Mouse (Mus musculus) liver, embryonic 14.5 days (tissue): ENCODE data around the gene Ero1l. TPM values are rescaled to one million over a fixed set of nuclear protein-coding genes. Genes with fewer than 3 reads are reported as not detected.

Source experiments
- ATAC-seq: fragments of 200-750 bp; cut with Nextera tagmentation; 2 replicates; pipeline ENCODE4 v1.8.0; 2017; ENCODE audit warnings: moderate number of reproducible peaks, mild to moderate bottlenecking, moderate library complexity; ENCODE audit not compliant: insufficient read depth
- DNase-seq, 3 experiments: peaks; one replicate each; pipeline ENCODE4 v3.0.0-alpha.2; 2012 to 2013; ENCODE audit warnings: low read depth in 3 of 3, low spot score in 3 of 3
- H3K27ac ChIP-seq: fragments of 300-500 bp; sonication (generic); 2 replicates; pipeline ENCODE4 v1.5.1; 2014; ENCODE audit warnings: moderate library complexity, mild to moderate bottlenecking, control low read depth, inconsistent platforms
- H3K27me3 ChIP-seq: fragments of 300-500 bp; sonication (generic); 2 replicates; pipeline ENCODE4 v1.6.1; 2014; ENCODE audit warnings: mild to moderate bottlenecking, low read length, moderate library complexity; ENCODE audit not compliant: control insufficient read depth, insufficient read depth
- H3K36me3 ChIP-seq: fragments of 300-500 bp; sonication (generic); replicated peaks from 2 replicates; pipeline ENCODE4 v1.6.1; 2014; ENCODE audit warnings: low read depth; ENCODE audit not compliant: control insufficient read depth, insufficient read depth
- H3K4me1 ChIP-seq, 2 experiments: fragments of 200-500 bp in 1 of 2; fragments of 300-500 bp in 1 of 2; sonication (generic) in 1 of 2; replicated peaks; 2 replicates each; pipeline ENCODE4 v1.6.1; 2012 to 2014; ENCODE audit warnings: antibody characterized with exemption in 1 of 2, inconsistent platforms in 1 of 2, low read length in 1 of 2; ENCODE audit not compliant: control insufficient read depth in 2 of 2, insufficient read depth in 2 of 2
- H3K4me2 ChIP-seq: fragments of 300-500 bp; sonication (generic); 2 replicates; pipeline ENCODE4 v1.6.1; 2014; ENCODE audit warnings: low read depth, mild to moderate bottlenecking, control low read depth, moderate library complexity
- H3K4me3 ChIP-seq, 2 experiments: fragments of 200-500 bp in 1 of 2; fragments of 300-500 bp in 1 of 2; sonication (generic) in 1 of 2; 2 replicates each; pipeline ENCODE4 v1.5.1; 2012 to 2014; ENCODE audit warnings: low read depth in 2 of 2, low read length in 2 of 2, mild to moderate bottlenecking in 2 of 2, control low read depth in 1 of 2, inconsistent platforms in 1 of 2, moderate library complexity in 1 of 2; ENCODE audit not compliant: insufficient read depth in 1 of 2
- H3K9ac ChIP-seq: fragments of 300-500 bp; sonication (generic); replicated peaks from 2 replicates; pipeline ENCODE4 v1.6.1; 2014; ENCODE audit warnings: mild to moderate bottlenecking, control low read depth, moderate library complexity
- H3K9me3 ChIP-seq: fragments of 300-500 bp; sonication (generic); 2 replicates; pipeline ENCODE4 v1.6.1; 2016; ENCODE audit warnings: low read length, mixed read lengths; ENCODE audit not compliant: control insufficient read depth
- CTCF ChIP-seq: IDR thresholded peaks from 2 replicates; pipeline ENCODE4 v1.5.1; 2016; ENCODE audit warnings: antibody characterized with exemption, low read depth, control low read depth
- EP300 ChIP-seq: IDR thresholded peaks from 2 replicates; pipeline ENCODE4 v1.6.1; 2016; ENCODE audit warnings: antibody characterized with exemption, low read depth
- WGBS: fragments of 180-500 bp; shearing (Covaris S2); extraction: QIAGEN DNeasy Blood & Tissue Kit; methylation state at CpG from one replicate; pipeline ENCODE4 v1.1.7; 2014; ENCODE audit not compliant: insufficient replicate concordance; 5-methylcytosine and 5-hydroxymethylcytosine counted together
- polyA plus RNA-seq, 2 experiments: library from polyadenylated mRNA; depleted of rRNA in 1 of 2; stranded (reverse) in 1 of 2; unstranded in 1 of 2; fragments of >200 nt; fragmentation: Nextera tagmentation in 1 of 2; extraction: Ambion mirVana in 1 of 2; gene quantifications; 2 replicates each; pipeline versions ENCODE4 v1.2.1 to v1.2.3; 2012 to 2014

Gene Ero1l
- polyA plus RNA-seq, 2 experiments = 12.1 to 30.4 TPM

GRCm38 (mm10) chr14:45329589-45330181 is 11.1 kb upstream of the Ero1l start, which contains the start of gene Psmc6:
Gene Psmc6, plus strand, starts transcription at chr14:45329788.
- H3K9me3 ChIP-seq = no peaks in the 10 kb centered on the region

GRCm38 (mm10) chr14:45329018-45329588 is 10.5 kb upstream of the Ero1l start:
- DNase-seq = no peak
- H3K36me3 ChIP-seq = peaks cover 27% of the 10 kb centered on the region
- no peaks in the 10 kb centered on the region for H3K27me3 ChIP-seq
- 12% methylated on average over 8 of the region's 8 CpGs for WGBS
- H3K27ac ChIP-seq = peak overlapping the region; percentile 21
- ATAC-seq = peak; percentile 3; the same call in 1 of the 2 replicates
- H3K4me1 ChIP-seq = peaks cover 16 to 20% of the 10 kb centered on the region in 2 experiments
- peak overlapping the region; percentile 42 to 91 for H3K4me3 ChIP-seq
- no peaks in the 10 kb centered on the region for H3K9me3 ChIP-seq
- H3K4me2 ChIP-seq = peak overlapping the region; percentile 66
- H3K9ac ChIP-seq = peak overlapping the region; percentile 23; the same call in 1 of the 2 replicates
- TF ChIP-seq CTCF (no peak), EP300 (no peak)

More at GRCm38 (mm10) chr14:45329589-45330181, 11.1 kb upstream of the Ero1l start, which contains the start of gene Psmc6:
- Histone ChIP-seq H3K9ac (peak within 1 kb of the TSS; percentile 98), H3K4me1 (peaks cover 16 to 20% of the 10 kb centered on the region in 2 experiments), H3K27ac (peak within 1 kb of the TSS; percentile 95), H3K36me3 (peaks cover 30% of the 10 kb centered on the region), H3K27me3 (no peaks in the 10 kb centered on the region), H3K4me3 (peak within 1 kb of the TSS; percentile 91 to 97), H3K4me2 (peak within 1 kb of the TSS; percentile 77)
- peak; percentile 87 to 92 (median 90) for DNase-seq
- TF ChIP-seq CTCF (peak; percentile 96), EP300 (no peak)
- ATAC-seq = peak; percentile 94
- under 1% methylated on average over 44 of the region's 44 CpGs for WGBS

GRCm38 (mm10) chr14:45328072-45328713 is 9.6 kb upstream of the Ero1l start:
- no peak for DNase-seq
- H3K4me1 ChIP-seq = peaks cover 16 to 20% of the 10 kb centered on the region in 2 experiments
- no peaks in the 10 kb centered on the region for H3K27me3 ChIP-seq
- H3K36me3 ChIP-seq = peaks cover 22% of the 10 kb centered on the region
- H3K9me3 ChIP-seq = no peaks in the 10 kb centered on the region
- 57% methylated on average over 4 of the region's 4 CpGs for WGBS
- H3K4me2 ChIP-seq = no peak overlapping the region; the same call in 1 of the 2 replicates
- TF ChIP-seq EP300 (no peak), CTCF (no peak)
- no peak overlapping the region for H3K27ac ChIP-seq
- no peak for ATAC-seq
- no peak overlapping the region for H3K4me3 ChIP-seq
- H3K9ac ChIP-seq = no peak overlapping the region

- DNase-seq (no peak), ATAC-seq (no peak)
- Histone ChIP-seq H3K4me3 (no peak overlapping the region), H3K27me3 (no peaks in the 10 kb centered on the region), H3K4me2 (no peak overlapping the region), H3K9ac (no peak overlapping the region), H3K36me3 (no peaks in the 10 kb centered on the region), H3K4me1 (peaks cover 38% of the 10 kb centered on the region in 2 experiments), H3K9me3 (no peaks in the 10 kb centered on the region), H3K27ac (no peak overlapping the region)
- TF ChIP-seq EP300 = no peak
- no peak for TF ChIP-seq CTCF
Measured at GRCm38 (mm10) chr14:45325471-45325870, 6.9 kb upstream of the Ero1l start.

- H3K4me1 ChIP-seq = peaks cover 43 to 45% of the 10 kb centered on the region in 2 experiments
- no peaks in the 10 kb centered on the region for H3K27me3 ChIP-seq
- H3K9ac ChIP-seq = no peak overlapping the region
- H3K4me3 ChIP-seq = no peak overlapping the region
- no peaks in the 10 kb centered on the region for H3K36me3 ChIP-seq
- no peak for DNase-seq
- ATAC-seq = no peak
- H3K4me2 ChIP-seq = no peak overlapping the region
- no peak overlapping the region for H3K27ac ChIP-seq
- WGBS = 74% methylated on average over 3 of the region's 3 CpGs
- TF ChIP-seq EP300 (no peak), CTCF (no peak)
- H3K9me3 ChIP-seq = no peaks in the 10 kb centered on the region
Measured at GRCm38 (mm10) chr14:45323320-45323719, 4.7 kb upstream of the Ero1l start.
